Mouse (Mus musculus) neural tube, embryonic 10.5 days (tissue): ENCODE measurements around the gene Znhit3.
A peak's percentile ranks its signal among the peaks of the same experiment; 100 is the strongest.

Experiments
- DNase-seq: peaks from one replicate; pipeline ENCODE4 v3.0.0-alpha.2; 2017; ENCODE audit warnings: low spot score; ENCODE audit errors: extremely low spot score

The Znhit3 gene

GRCm38 (mm10) chr11:84916053-84916702 lies at the start of gene Znhit3:
TSS of gene Znhit3 (minus strand) at chr11:84916366.
- DNase-seq = peak; percentile 75

GRCm38 (mm10) chr11:84963556-84963955 lies 47.4 kb upstream of the Znhit3 start:
- DNase-seq = no peak

GRCm38 (mm10) chr11:84962536-84962935 lies 46.4 kb upstream of the Znhit3 start:
- no peak for DNase-seq

- no peak for DNase-seq
These were observed 45.4 kb upstream of the Znhit3 start for GRCm38 (mm10) chr11:84961571-84961970.

GRCm38 (mm10) chr11:84960780-84961179 lies 44.6 kb upstream of the Znhit3 start:
- no peak for DNase-seq

- no peak for DNase-seq
These were observed 44.1 kb upstream of the Znhit3 start for GRCm38 (mm10) chr11:84960291-84960690.

GRCm38 (mm10) chr11:84959701-84960181 lies 43.6 kb upstream of the Znhit3 start:
- peak; percentile 51 for DNase-seq

GRCm38 (mm10) chr11:84959181-84959580 lies 43.0 kb upstream of the Znhit3 start:
- DNase-seq = no peak

GRCm38 (mm10) chr11:84958271-84958630 lies 42.1 kb upstream of the Znhit3 start:
- no peak for DNase-seq

GRCm38 (mm10) chr11:84957591-84958270 lies 41.6 kb upstream of the Znhit3 start, which contains the start of gene Car4:
TSS of gene Car4 (plus strand) at chr11:84957786.
- DNase-seq = no peak

- no peak for DNase-seq
These were observed 41.0 kb upstream of the Znhit3 start for GRCm38 (mm10) chr11:84957171-84957570.

- DNase-seq = no peak
These were observed 40.2 kb upstream of the Znhit3 start for GRCm38 (mm10) chr11:84956400-84956799.

- no peak for DNase-seq
These were observed 36.4 kb upstream of the Znhit3 start for GRCm38 (mm10) chr11:84952611-84953010.

- DNase-seq = no peak
These were observed 32.4 kb upstream of the Znhit3 start for GRCm38 (mm10) chr11:84948526-84948925.

GRCm38 (mm10) chr11:84948114-84948513 lies 31.9 kb upstream of the Znhit3 start:
- DNase-seq = no peak

- DNase-seq = no peak
These were observed 31.0 kb upstream of the Znhit3 start for GRCm38 (mm10) chr11:84947206-84947605.

- no peak for DNase-seq
These were observed 29.7 kb upstream of the Znhit3 start for GRCm38 (mm10) chr11:84945841-84946240.

GRCm38 (mm10) chr11:84944639-84945435 lies 28.7 kb upstream of the Znhit3 start:
- no peak for DNase-seq

- DNase-seq = peak; percentile 79
These were observed 27.8 kb upstream of the Znhit3 start for GRCm38 (mm10) chr11:84943948-84944347.

- DNase-seq = no peak
These were observed 24.0 kb upstream of the Znhit3 start for GRCm38 (mm10) chr11:84940140-84940539.

GRCm38 (mm10) chr11:84939508-84940053 lies 23.4 kb upstream of the Znhit3 start:
- no peak for DNase-seq

- DNase-seq = no peak
These were observed 16.1 kb upstream of the Znhit3 start for GRCm38 (mm10) chr11:84932261-84932660.
